Mouse (Mus musculus) lung, postnatal 0 days (tissue): ENCODE results near the gene Hs2st1.

ENCODE experiments used
- CTCF ChIP-seq: IDR thresholded peaks from 2 replicates; pipeline ENCODE4 v1.5.1; 2016; ENCODE audit warnings: antibody characterized with exemption, mild to moderate bottlenecking
- EP300 ChIP-seq: IDR thresholded peaks from 2 replicates; pipeline ENCODE4 v1.6.1; 2016; ENCODE audit warnings: antibody characterized with exemption, mild to moderate bottlenecking, control low read depth

- TF ChIP-seq CTCF (no peak), EP300 (no peak)
These were observed 61.6 kb downstream of the Hs2st1 start for GRCm38 (mm10) chr3:144508342-144508741.
